Mouse (Mus musculus) left cerebral cortex, postnatal 4 days (tissue): ENCODE data around the gene Myo16. TPM values are rescaled to one million over a fixed set of nuclear protein-coding genes. Genes with fewer than 3 reads are reported as not detected.

Source experiments
- DNase-seq: peaks from one replicate; pipeline ENCODE4 v3.0.0-alpha.2; 2022
- intact Hi-C: fragments of 180-260 bp; cut with DNase I; formaldehyde crosslinking; loops from one replicate; pipeline ENCODE4 v1.15.1; 2025
- total RNA-seq, 2 experiments: library from RNA; stranded (reverse); gene quantifications; 2 replicates each; pipeline ENCODE4 v1.2.3; 2021

Myo16 gene
- total RNA-seq, 2 experiments from 2014 or later: 117 to 126 TPM

GRCm38 (mm10) chr8:10640859-10641258 is 487.1 kb downstream of the Myo16 start:
- intact Hi-C loops: no loop called here
- no peak for DNase-seq

DNA sequence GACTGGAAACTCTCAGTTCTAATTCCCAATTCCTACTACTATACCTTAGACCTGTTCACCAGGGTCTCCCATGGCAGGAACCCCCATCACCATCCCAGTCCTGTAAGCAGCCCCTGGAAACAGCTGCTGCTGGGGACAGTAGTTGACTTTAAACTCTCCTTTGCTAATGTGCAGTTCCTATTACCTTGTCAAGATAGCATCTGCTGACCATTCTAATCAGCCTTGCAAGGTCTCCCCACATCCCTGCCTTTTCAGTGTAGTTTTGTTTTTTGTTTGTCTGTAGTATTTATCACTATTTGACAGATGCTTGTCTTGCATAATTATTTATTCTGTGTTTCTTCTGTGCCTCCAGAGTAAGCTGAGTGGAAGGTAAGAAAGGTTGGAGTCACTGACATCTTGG is 487.6 kb downstream of the Myo16 start:
- no peak for DNase-seq
- intact Hi-C loops: no loop called here

DNA sequence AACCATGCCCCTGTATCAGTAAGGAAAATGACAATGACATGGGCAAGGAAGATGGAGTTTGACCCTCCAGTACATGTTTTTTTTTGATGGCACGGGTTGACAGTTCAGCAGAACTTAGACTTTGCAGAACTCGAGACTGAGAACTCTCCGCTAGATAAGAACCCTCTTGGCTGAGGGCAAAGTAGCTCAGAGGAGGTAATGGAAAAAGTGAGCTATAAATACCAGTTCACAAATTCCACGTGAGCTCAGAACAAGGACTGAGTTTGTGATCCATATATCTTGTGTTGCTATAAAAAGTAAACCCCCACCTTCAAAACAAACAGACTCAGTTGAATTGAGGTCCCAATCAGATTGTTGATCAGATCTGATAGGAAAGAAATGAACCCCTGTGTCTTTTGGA is 489.5 kb downstream of the Myo16 start:
- no peak for DNase-seq
- intact Hi-C loops: no loop called here

GRCm38 (mm10) chr8:10644481-10644880 is 490.8 kb downstream of the Myo16 start:
- DNase-seq: peak; percentile 26
- intact Hi-C loops: no loop called here

DNA sequence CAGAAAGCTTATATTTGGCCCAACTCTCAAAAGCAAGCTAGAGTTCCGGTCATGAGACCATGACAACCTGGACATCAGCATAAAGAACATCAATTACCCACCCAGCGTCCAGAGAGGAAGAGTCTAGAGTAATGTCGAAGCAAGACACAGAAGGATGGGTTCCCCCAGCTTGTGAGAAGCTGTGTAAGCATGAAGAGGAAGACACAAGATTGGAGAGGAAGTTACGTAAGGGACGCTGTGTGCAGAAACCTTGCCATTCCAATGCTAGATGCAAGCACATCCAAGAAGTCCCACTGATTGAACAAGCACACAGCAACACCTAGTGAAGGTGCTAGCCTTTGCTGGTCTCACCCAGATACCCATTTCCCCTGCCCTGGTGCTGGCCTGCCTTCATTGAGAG is 492.0 kb downstream of the Myo16 start:
- DNase-seq: no peak
- intact Hi-C loops: no loop called here

- DNase-seq: no peak
- intact Hi-C loops: no loop called here
Observed at GRCm38 (mm10) chr8:10646485-10646884, 492.8 kb downstream of the Myo16 start.

DNA sequence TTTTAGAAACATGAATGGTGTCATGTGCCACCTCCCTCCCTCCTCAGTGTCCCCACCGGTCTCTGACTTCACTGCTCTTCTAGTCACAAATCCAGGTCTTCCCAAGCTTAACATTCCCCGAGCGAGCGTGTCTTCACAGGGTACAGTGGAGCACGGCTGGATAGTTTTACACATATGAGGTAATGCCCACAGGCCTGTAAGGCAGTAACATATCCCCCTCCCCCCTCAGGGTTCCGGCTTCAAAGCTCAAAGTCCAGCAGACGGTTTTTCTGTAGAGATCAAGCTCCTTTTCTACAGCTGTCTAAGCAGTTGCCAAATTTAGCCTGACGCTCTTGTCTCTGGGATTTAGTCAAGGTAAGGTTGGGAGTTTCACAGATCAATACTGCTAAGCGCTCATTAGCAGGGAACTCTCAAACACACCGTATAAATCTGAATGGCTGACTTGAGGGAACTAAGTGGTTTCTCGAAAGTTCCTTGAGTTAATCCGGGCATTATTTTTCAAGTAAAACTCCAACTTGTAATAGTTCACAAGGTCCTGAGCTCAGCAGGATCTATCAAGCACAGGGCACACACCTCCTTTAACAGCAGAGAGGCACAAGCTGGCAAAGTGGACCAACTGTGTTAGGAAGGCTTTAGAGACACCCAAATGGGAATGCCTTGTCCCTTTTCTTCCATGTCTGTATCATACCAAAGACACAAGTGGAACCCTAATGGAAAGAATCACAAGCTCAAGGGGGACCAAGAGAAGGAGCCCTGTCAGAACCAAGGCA is 498.0 kb downstream of the Myo16 start:
- DNase-seq: no peak
- intact Hi-C loops: no loop called here

DNA sequence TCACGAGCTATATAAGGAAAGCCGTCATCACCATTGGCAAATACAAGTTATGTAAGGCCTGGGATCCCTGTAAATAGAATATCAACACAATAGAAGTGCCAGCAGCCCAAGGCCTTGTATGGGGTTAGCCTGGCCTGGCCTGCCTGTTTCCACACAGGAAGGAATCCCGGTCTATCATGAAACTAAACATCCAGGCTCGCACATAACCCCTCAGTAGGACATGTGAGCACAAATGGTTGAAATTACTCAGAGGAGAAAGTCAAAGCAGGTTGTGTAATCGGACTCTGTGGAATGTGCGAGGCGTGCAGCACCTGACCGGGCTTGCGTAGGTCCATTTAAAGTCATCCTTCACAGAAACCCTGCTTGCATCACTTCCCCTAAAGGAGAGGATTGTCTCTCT is 499.6 kb downstream of the Myo16 start:
- intact Hi-C loops: no loop called here
- DNase-seq: no peak

GRCm38 (mm10) chr8:10654922-10655518 is 501.3 kb downstream of the Myo16 start:
- intact Hi-C loops: no loop called here
- no peak for DNase-seq

DNA sequence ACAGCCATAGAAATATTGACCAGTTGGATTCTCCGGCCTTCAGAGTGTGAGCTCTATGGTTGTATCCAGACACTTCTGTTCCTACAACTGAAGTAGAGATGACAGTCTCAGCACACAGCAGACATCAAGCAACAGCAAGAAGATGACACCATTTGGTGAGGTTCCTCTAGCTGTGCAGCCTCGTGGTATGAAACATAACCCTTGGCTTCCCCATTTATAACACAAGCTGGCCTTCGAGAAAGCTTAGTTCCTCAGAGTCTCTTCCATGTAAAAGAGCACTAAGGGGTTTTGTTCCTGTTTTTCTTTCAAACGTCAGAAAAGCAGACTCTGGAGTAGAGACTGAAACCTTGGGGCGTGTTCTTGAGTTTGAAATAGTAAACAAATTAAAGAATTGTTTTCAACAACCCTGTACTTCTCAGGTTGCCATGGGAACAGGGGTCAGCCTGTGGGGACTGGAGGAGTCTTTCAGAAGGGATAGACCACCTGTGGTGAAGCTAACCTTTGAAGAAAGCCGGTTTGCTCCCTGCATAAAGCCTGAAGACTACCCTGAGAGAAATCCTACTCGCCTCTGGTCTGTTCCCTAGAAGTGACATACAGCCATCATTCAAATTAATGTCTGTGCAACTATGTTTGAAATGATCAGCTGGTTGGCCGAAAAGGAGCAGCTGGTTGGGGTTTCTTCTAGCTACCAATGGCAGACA is 510.2 kb downstream of the Myo16 start:
- intact Hi-C loops: no loop called here
- no peak for DNase-seq

- intact Hi-C loops: no loop called here
- DNase-seq: no peak
Observed at GRCm38 (mm10) chr8:10664861-10665543, 511.3 kb downstream of the Myo16 start.

DNA sequence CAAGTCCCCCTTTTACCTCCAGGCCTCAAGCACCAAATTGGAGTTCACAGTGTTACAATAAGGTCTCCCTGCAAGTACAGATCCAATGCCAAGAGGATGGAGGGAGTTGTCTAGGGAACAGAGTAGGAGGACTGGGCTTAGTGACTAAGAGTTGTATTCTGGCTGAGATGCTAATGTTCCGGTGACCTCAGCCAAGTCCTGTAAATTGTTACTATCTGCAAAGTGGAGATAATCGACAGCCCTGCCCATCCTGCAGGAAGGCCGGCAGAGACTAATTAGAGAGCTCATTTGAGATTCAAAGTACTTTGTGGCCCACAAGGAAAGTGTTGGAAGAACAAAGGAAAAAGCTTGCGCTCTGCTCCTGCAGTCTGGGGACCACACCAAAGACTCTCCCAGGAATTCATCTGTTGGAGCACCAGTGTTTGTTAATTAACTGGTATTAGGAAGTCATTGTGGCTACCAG is 512.1 kb downstream of the Myo16 start:
- DNase-seq: no peak
- intact Hi-C loops: no loop called here

- DNase-seq: no peak
- intact Hi-C loops: no loop called here
Observed at GRCm38 (mm10) chr8:10671862-10672548, 518.3 kb downstream of the Myo16 start.

GRCm38 (mm10) chr8:10677840-10678410 is 524.2 kb downstream of the Myo16 start:
- intact Hi-C loops: no loop called here
- no peak for DNase-seq

GRCm38 (mm10) chr8:10681926-10682325 is 528.2 kb downstream of the Myo16 start:
- intact Hi-C loops: no loop called here

GRCm38 (mm10) chr8:10683088-10683487 is 529.4 kb downstream of the Myo16 start:
- intact Hi-C loops: no loop called here
- DNase-seq: no peak

More at GRCm38 (mm10) chr8:10681926-10682325, 528.2 kb downstream of the Myo16 start:
- no peak for DNase-seq
